Mouse (Mus musculus) kidney, embryonic 15.5 days (tissue): ENCODE results near the gene Per2. TPM values are rescaled to one million over a fixed set of nuclear protein-coding genes. Genes with fewer than 3 reads are reported as not detected.

Experiments used
- ATAC-seq: fragments of 200-750 bp; cut with Nextera tagmentation; replicated peaks from 2 replicates; pipeline ENCODE4 v1.8.0; 2017; ENCODE audit warnings: moderate TSS enrichment; ENCODE audit not compliant: low FRiP score
- H3K27ac ChIP-seq: fragments of 300-500 bp; sonication (generic); 2 replicates; pipeline ENCODE4 v1.5.1; 2015; ENCODE audit warnings: mild to moderate bottlenecking, inconsistent platforms
- H3K27me3 ChIP-seq: fragments of 300-500 bp; sonication (generic); 2 replicates; pipeline ENCODE4 v1.6.1; 2015; ENCODE audit warnings: inconsistent platforms
- H3K36me3 ChIP-seq: fragments of 300-500 bp; sonication (generic); 2 replicates; pipeline ENCODE4 v1.6.1; 2015; ENCODE audit warnings: inconsistent platforms
- H3K4me1 ChIP-seq: fragments of 300-500 bp; sonication (generic); 2 replicates; pipeline ENCODE4 v1.6.1; 2015; ENCODE audit warnings: inconsistent platforms
- H3K4me2 ChIP-seq: fragments of 300-500 bp; sonication (generic); 2 replicates; pipeline ENCODE4 v1.6.1; 2015; ENCODE audit warnings: moderate library complexity, mild to moderate bottlenecking, inconsistent platforms
- H3K4me3 ChIP-seq: fragments of 300-500 bp; sonication (generic); replicated peaks from 2 replicates; pipeline ENCODE4 v1.5.1; 2015; ENCODE audit warnings: mild to moderate bottlenecking, inconsistent platforms
- H3K9ac ChIP-seq: fragments of 300-500 bp; sonication (generic); 2 replicates; pipeline ENCODE4 v1.6.1; 2015; ENCODE audit warnings: mild to moderate bottlenecking, inconsistent platforms
- H3K9me3 ChIP-seq: fragments of 300-500 bp; sonication (generic); replicated peaks from 2 replicates; pipeline ENCODE4 v1.6.1; 2016; ENCODE audit warnings: inconsistent platforms
- WGBS: fragments of 180-500 bp; shearing (Covaris S2); methylation state at CpG from one replicate; pipeline ENCODE4 v1.1.7; 2015; ENCODE audit warnings: mixed read lengths; 5-methylcytosine and 5-hydroxymethylcytosine counted together
- polyA plus RNA-seq: library from polyadenylated mRNA; unstranded; fragments of >200 nt; fragmentation: Nextera tagmentation; extraction: Ambion mirVana; gene quantifications from 2 replicates; pipeline ENCODE4 v1.2.1, GENCODE M21; 2015

Per2 gene
- polyA plus RNA-seq, 1 experiment from 2014 or later = 3.6 TPM

- ATAC-seq = no peak
- Histone ChIP-seq H3K4me3 (no peak overlapping the region), H3K27me3 (no peaks in the 10 kb centered on the region), H3K9ac (no peak overlapping the region), H3K4me2 (no peak overlapping the region), H3K4me1 (peaks cover 18% of the 10 kb centered on the region), H3K27ac (no peak overlapping the region), H3K36me3 (peaks cover 49% of the 10 kb centered on the region), H3K9me3 (peaks cover 1% of the 10 kb centered on the region; the same call in 1 of the 2 replicates)
- 69% methylated on average over 4 of the region's 4 CpGs for WGBS
Measured at GRCm38 (mm10) chr1:91369408-91369807, 89.7 kb downstream of the Per2 start.

DNA sequence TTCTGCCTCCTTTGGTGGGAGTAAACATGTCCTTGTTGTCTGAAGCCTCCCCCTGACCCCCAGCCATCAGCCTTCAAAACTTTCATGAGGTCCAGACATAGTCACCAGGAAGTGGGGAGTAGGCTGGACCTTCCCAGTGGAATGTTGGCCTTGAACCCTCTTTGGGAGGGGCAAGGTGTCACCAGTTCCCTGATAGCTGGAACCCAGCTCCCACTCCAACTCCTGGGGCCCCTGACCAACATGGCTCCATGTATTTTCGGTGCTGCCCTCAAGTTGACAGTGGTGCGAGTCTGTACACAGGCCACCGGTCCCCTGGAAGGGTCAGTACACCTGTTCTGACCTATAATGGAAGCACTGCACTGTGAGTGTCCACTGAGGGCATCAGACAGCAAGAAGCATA lies 91.8 kb downstream of the Per2 start:
- Histone ChIP-seq H3K9ac (no peak overlapping the region), H3K4me1 (peaks cover 18% of the 10 kb centered on the region), H3K4me2 (peak overlapping the region; percentile 87), H3K36me3 (peaks cover 28% of the 10 kb centered on the region), H3K27me3 (no peaks in the 10 kb centered on the region), H3K4me3 (no peak overlapping the region), H3K27ac (no peak overlapping the region), H3K9me3 (peaks cover 6% of the 10 kb centered on the region; the same call in 1 of the 2 replicates)
- 95% methylated on average over 3 of the region's 3 CpGs for WGBS
- no peak for ATAC-seq

DNA sequence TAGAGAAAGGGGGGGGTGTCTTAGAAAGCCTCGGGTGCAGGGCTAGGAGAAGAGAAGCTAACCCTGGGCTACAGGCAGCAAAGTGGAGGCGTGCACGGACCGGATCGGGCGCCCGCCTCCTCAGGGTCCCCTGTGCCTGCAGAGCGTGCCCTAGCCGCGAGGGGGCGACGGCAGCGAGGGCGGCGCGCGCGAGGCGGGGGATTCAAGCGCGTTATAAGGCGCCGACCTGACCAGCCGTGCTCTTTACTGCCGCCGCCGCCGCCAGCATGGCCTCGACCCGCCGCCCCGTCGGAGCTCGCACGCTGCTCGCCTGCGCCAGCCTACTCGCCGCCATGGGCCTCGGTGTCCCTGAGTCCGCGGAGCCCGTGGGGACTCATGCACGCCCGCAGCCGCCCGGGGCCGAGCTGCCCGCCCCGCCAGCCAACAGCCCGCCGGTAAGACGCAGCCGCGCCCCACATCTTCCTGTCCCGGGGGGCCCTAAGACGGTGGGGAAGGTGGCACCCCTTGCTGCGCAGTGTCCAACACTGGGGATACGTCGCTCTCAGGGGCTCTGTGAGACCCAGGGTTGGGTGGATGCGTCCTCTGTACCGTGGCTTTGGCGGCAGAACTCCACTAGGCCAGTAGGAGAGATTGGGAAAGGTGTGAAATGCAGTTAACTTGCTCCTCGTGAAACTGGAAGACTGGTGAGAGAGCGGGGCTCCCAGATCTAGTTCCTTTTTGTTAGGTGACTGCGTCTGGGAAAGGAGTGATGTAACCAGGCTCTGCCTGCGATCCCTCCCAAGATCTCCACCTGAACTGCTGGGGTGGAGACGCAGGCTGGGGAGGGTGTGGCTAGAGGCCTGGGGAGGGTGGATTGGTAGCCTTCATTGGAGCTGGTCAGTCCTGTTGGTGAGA lies 92.7 kb downstream of the Per2 start, which contains the start of gene Erfe:
Erfe (plus strand) TSS at position 216 of the 894 bp plus-strand sequence.
- Histone ChIP-seq H3K4me2 (peak within 1 kb of the TSS; percentile 87), H3K9ac (peak within 1 kb of the TSS; percentile 48), H3K4me3 (peak within 1 kb of the TSS; percentile 50), H3K27ac (no peak within 1 kb of the TSS), H3K27me3 (no peaks in the 10 kb centered on the region), H3K4me1 (peaks cover 18% of the 10 kb centered on the region), H3K9me3 (peaks cover 6% of the 10 kb centered on the region; the same call in 1 of the 2 replicates), H3K36me3 (peaks cover 20% of the 10 kb centered on the region)
- 2% methylated on average over 68 of the region's 68 CpGs for WGBS
- peak; percentile 72 for ATAC-seq

Other genes with a start within 250 kb of the Per2 start
- 72.6 and 77.9 TPM in 2 replicates for gene Ube2f, start 209.0 kb downstream of the Per2 start, polyA plus RNA-seq
- gene Scly, start 161.0 kb downstream of the Per2 start, polyA plus RNA-seq = 21.7 and 22.2 TPM in 2 replicates
- 0.06 and 0.10 TPM in 2 replicates for gene Espnl, start 137.2 kb downstream of the Per2 start, polyA plus RNA-seq
- 0.53 and 0.73 TPM in 2 replicates for gene Klhl30, start 108.3 kb downstream of the Per2 start, polyA plus RNA-seq
- gene Erfe, start 92.9 kb downstream of the Per2 start, polyA plus RNA-seq = 1.9 and 2.0 TPM in 2 replicates
- gene Ilkap, start 60.5 kb downstream of the Per2 start, polyA plus RNA-seq = 132 and 141 TPM in 2 replicates
- 67.4 and 70.0 TPM in 2 replicates for gene Hes6, start 45.3 kb downstream of the Per2 start, polyA plus RNA-seq
- gene Traf3ip1, start 35.3 kb upstream of the Per2 start, polyA plus RNA-seq = 10.1 and 11.8 TPM in 2 replicates
- gene Asb1, start 81.2 kb upstream of the Per2 start, polyA plus RNA-seq = 5.2 and 5.4 TPM in 2 replicates